Mouse (Mus musculus) liver, embryonic 14.5 days (tissue): ENCODE data around the gene Triobp.

Source experiments
- CTCF ChIP-seq: IDR thresholded peaks from 2 replicates; pipeline ENCODE4 v1.5.1; 2016; ENCODE audit warnings: antibody characterized with exemption, low read depth, control low read depth
- EP300 ChIP-seq: IDR thresholded peaks from 2 replicates; pipeline ENCODE4 v1.6.1; 2016; ENCODE audit warnings: antibody characterized with exemption, low read depth

DNA sequence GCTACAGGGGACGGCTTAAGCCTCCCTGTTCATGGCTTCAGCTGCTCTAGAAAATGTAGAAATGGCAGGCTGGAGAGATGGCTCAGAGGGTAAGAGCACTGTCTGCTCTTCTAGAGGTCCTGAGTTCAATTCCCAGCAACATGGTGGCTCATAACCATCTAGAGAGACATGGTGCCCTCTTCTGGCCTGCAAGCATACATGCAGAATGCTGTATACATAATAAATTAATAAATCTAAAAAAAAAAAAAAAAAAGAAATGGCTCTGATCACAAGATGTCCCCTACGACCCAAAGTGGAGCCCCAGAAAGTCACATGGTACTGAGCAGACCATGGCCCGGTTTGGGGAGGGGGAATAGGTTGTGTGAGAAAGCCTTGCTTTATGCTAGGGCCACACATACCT, 8.1 kb downstream of the Triobp start:
- TF ChIP-seq CTCF (no peak; the same call in 1 of the 2 replicates), EP300 (no peak)
